Mouse (Mus musculus) heart, adult 8-10 months (tissue): ENCODE results near the gene Lpin2. TPM values are rescaled to one million over a fixed set of nuclear protein-coding genes. Genes with fewer than 3 reads are reported as not detected.

Source experiments
- DNase-seq: peaks from one replicate; pipeline ENCODE4 v3.0.0; 2022; ENCODE audit warnings: low spot score
- total RNA-seq, 4 experiments: library from RNA; stranded (reverse); gene quantifications; 2 replicates each; pipeline ENCODE4 v1.2.4; 2022

Gene Lpin2
- total RNA-seq, 4 experiments from 2014 or later, result 7.4 to 11.1 (median 10.0) TPM

DNA sequence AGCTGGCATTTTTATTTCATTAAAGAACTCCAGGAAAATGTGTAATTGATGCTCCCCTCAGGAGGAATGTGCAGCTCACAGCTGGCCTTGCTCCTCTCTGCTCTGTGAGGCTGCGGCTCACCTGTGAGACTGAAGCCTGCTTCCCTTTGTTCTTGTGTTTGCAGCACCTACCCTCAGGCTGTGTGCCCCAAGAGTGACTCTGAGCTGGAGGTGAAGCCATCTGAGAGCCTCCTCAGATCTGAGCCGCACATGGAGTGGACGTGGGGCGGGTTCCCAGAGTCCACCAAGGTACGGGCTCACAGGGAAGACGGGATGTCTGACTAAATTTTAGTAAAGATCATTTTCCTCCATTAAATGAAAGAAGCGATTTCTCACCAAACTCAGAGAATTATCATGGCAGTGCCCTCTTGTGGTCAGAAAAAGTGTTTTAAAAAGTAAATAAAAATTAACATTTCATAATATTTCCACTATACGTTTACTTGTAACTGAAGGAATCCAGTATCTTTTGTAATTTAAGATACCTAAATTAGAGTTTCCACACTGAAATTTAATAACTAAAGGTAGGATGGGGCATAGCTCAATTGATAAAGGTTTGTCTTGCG lies 47.8 kb downstream of the Lpin2 start:
- DNase-seq, result no peak

DNA sequence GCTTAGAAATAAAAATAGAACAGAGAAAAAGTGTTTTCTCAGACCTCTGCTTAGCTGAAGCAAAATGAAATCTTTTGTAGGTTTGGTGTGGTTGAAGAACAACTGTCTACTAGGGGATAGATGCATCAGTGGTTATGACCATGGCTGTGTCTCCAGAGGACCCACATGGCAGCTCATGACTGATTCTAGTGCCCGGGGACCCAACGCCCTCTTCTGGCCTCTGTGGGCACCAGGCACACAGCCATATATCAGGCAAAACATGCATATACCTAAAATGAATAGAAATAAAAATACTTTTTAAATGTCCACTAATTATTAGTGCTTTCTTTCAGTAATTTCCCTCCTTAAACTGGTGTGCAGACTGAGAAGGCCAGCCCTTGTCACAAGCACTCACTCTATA lies 49.6 kb downstream of the Lpin2 start:
- DNase-seq, result no peak

DNA sequence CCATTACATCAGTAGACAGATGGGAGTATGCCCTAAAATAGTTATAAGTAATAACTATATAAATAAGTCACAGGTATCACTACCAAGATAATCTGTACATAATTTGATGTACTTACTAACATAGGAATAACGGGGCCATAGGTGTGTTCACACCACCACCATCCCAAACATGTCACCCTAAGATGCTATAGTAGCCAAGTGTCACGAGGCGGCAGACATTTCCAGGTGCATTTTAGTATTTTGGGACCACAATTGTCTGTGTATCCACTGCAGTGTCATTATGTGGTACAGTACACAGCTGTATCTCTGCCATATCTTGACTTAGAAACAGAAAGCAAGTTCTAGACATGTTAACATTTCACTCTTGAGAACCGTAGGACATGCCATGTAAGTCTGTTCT lies 50.9 kb downstream of the Lpin2 start:
- DNase-seq, result no peak

DNA sequence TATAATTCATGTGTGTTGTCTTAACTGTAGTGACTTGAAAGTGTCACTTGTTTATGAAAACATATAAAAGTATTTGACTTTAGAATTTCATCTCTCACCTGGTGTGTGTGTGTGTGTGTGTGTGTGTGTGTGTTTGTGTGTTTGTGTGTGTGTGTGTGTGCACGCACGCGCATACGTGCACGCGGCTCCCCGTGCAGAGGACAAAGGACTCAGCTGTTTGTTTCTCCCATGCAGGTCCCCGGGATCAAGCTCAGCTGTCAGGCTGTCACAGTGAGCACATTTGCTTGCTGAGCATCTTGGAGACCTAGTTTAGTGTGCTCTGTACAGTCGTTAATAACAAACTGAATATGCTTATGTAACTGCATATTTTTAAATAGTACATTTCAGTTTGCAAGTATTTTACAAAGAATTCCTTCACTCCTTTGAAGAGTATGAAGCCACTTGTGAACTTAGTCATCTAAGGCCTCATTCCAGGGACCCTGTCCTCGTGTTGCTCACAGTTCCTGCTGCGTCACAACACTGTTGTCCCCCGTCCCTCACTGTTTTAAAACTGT lies 51.8 kb downstream of the Lpin2 start:
- no peak for DNase-seq

DNA sequence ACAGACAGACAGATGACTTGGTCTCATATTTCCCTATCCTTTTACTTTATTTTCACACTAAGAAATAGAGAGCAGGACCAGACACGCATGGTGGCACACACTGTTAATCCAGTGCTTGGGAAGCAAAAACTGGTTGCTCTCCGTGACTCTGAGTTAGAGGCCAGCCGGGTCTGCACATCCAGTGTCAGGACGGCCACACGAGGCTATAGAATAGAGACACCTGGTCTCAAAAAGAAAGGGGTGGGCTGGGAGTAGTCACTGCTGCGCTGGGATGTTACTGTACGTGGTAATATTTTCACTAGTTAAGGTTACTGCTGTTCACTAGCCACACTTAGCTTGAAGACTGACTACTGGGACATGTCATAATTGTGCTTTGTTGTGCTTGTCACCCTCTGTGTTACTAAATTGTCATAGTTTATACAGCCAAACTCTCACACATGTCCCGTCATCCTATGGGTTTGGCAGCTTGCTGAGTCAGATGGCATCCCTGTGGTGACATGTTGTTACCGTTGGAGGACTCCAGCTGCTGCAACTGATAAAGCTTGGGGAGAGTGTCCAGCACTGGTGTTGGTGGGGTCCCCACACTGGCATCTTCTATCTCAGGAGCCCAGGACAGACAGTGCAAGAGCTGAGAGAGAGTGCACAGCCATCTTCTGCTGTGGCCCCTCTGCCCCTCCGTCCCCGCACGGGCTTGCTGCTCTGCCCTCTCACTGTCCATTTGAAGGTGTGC lies 53.0 kb downstream of the Lpin2 start:
- DNase-seq, result no peak

DNA sequence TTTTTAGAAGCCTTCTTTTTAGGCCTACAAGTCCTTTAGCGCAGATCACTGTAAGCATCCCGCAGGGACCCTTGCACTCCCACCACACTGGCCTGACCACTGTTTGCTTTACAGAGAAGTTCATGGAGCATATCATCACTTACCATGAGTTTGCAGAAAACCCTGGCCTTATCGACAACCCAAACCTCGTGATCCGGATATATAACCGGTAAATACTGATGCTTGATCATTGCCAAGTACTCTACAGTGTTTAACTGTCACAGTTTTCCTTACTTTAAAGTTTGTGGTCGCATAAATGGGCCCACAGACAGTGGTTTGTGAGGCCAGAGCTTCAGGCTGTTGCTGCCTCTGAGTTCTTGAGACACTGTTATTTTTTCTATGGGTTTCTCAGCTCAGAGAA lies 56.1 kb downstream of the Lpin2 start:
- no peak for DNase-seq

DNA sequence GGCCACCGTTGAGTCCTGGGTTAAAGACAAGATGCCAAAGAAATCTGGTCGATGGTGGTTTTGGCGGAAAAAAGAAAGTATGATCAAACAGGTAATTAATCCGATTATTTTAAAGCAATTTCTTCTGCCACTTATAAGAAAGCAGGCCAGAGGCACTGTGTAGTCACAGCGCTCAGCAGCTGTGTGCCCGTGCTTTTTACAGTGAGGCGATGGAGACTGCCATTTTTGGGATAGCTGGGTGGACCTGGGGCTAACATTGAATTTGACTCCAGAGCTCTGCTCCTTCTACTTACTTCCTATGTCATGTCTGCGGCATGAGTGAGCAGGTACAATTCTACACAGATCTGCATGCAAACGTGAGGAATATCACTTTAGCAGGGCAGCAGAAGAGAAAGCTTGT lies 58.5 kb downstream of the Lpin2 start:
- DNase-seq, result no peak

DNA sequence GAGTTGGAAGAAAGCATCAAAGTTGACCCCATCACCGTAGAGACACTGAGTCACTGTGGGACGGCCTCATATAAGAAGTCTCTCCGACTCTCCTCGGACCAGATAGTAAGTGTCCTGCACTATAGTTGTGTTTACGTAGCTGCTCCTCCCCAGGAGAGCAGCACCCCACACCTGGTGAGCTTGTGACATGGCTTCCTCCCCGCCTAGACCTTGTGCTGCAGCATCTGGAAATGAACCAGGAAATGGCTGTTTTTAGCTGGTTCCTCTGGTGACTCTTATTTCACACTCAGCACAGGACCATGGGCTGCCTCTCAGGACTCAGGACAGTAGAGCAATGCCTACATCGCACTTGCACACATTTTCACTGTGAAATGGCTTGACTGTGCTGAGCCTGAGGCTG lies 60.3 kb downstream of the Lpin2 start:
- DNase-seq, result no peak

DNA sequence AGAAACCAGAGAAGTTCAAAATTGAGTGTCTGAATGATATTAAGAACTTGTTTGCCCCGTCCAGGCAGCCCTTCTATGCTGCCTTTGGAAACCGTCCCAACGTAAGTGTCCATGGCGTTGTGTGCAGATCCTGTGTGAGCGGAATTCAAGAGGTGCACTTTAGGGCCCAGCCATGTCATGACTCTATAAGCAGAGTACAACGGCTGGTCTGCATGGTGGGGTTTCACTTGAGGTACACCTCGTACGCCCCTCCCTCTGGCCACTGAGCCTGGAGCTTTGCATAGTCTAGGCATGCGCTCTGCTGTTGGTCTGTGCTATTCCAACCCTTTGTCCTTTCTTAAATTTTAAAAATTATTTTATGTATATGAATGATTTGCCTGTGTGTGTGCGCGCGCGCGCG lies 62.8 kb downstream of the Lpin2 start:
- DNase-seq, result no peak

DNA sequence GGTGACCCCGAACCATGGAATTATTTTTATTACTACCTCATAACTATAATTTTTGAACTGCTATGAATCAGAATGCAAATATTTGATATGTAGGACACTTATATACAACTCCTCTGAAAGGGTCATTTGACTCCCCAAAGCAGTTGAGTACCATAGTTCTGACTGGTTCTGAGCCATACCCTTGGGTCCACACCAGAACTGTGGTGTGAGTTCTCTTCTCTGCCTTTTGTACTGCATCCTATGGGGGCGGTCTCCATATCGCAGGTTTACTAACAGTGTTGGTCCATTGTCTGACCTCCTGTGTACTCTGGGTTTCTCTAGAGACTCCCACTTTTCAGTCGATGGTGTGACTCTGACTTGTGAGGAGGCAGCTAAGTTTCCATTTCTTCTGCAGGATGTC lies 63.7 kb downstream of the Lpin2 start:
- DNase-seq, result no peak

DNA sequence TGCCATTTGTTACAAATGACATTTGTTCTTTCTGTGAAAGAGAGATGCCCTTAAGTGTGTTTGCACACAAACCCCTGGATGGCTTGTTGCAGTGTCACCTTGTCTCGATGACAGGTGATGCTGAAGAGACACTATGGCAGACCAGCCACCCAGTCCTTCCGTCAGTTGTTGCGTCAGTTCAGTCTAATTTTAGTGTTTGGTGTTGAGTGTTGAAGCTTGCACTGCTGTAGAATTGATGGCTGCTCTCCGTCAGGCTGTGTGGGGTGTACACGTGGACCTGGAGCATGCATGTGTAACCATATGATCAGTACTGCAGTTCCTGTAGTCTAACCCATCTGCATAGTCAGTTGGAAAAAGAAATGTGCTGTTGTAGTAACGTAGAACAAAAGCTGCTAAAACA lies 66.6 kb downstream of the Lpin2 start:
- DNase-seq, result no peak

DNA sequence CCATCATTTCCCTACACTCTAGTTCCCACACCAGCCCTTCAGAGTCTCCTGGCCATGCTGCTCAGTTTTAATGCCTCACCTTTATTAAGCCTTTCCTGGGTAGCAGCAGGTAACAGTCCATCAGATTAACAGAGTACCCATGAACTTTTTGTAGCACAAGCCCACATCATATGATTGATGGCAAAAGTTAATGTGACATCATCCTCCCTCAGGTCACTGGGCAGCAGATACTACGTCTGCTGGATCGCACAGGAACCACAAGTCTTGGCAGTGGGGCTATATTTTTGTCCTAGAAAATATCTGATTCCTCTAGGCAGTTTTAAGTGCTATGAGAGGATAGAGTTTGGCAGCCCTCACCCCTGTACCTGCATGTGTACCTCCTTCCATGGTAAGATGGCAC lies 67.7 kb downstream of the Lpin2 start:
- no peak for DNase-seq

DNA sequence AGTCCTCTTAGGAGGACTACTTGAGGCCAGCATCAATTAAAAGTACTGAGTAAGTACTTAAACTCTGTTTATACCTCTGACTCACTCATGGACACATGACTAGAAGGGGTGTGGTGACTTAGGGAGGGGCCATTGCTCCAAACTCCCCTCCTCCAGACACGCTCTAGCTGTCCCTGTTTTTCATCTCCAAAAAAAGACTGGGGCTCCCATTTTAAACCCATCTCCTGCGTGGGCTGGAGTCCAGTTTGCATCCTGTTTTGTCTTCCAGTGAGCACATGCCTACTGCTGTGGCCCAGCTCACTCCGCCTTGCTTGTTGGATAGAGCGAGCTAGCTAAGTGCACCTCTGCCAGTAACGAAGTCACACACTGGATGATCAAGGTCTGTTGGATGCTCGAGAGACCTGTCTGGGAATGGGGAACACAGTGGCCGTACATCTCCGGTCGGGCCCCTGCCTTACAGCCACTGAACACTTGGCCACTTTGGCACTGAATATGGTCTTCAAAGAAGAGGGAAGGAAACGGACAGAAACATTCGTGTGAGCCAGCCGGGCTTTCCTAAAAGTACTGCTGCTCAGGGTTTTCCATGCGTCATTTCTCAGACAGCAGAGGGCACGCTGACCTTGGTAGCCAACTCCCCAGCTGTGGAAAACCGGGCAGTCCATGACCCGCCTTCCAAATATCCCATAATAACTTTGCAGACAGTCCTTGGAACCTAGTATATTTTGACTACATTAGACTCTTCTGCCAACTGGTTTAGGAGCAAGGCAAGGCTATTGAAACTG lies 68.7 kb downstream of the Lpin2 start:
- DNase-seq, result peak; percentile 62

DNA sequence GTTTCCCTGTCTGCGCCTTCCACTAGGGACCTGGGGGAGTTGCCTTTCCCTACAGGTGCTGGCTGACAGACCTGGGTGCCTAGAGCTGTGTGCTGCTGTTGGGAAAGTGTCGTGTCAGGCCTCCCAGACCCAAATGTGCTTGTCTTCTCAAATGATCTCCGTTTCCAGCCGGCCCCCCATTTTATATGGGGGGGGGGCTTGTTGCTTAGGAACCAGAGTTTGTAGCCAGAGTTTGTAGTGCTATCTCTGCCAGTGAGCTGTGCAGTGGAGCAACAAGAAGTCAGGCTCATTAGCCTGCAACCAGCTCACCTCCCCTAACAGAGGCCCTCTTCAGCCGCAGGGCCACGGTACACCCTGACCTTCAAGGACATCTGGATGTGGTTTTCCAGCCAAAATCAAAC lies 69.2 kb downstream of the Lpin2 start:
- DNase-seq, result no peak

DNA sequence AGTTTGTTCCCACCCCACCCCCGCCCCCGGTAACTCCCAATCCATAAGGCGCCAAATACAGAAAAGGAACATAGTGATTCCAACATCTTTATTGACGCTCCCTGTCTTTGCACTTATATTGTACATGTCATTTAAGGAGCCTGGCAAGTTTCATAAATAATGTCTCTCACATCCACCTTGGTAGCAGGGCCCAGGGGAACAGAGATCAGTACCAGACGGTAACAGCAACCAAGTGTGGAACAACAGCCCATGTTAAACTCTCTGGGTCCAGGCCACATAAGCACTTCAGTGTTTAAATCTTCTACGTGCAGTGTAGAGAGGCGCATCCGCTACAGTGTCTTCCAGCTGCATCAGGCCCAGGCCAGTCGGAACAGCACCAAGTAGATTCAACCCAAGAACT lies 69.7 kb downstream of the Lpin2 start:
- no peak for DNase-seq

DNA sequence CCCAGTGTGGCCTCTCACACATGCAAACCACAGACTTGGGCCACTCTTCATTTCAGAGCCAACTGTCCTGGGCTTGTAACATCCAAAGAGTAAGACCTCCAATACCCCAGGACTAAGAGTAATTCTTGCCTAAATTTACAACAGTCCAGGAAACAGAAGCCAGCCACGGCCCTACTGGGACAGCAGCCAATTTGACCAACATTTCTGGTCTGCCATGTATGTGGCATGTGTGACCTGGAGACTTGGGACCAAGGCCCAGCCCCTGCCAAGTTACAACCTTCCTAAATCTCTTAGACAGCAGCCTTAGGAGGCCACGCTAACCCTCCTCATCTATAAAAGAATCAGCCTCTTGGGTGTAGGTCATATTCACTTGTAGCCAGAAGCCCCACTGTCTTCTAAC lies 71.0 kb downstream of the Lpin2 start:
- no peak for DNase-seq

DNA sequence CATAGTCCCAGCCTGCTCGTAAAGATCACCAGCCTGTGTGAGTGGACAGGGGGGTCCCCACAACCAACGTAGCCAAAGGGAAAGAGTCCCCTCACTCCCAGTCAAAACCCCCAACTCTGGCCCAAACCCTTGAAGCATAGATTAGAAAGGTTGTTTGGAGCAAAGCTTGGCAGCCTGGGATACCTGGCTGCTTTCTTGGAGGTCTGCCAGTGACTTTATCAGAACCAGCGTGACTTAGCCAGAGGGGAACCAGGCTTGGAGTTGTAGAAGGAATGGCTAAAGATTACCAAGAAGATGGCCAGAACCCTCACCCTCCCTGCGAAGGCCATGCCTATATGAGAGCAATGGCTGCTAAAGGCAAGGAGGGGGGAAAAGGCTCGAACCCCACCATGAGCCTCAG lies 71.7 kb downstream of the Lpin2 start:
- DNase-seq, result no peak

DNA sequence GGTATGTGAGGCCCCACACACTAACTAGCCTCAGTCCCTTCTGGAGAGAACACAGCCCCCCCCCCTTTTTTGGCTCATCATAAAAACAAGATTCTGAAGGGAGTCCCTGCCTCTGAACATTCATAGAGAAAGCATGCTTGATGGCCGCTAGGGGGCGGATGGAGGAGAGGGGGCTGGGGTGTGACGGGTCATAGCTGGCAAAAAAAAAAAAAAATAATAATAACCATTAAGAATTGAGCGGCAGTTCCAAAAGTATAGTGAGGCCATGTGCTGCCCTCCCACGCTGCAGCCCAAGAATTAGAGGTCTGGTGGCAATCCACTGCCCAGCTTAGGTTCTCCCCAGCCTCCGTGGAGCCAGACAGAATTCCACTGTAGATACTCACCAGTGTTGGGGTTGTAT lies 72.4 kb downstream of the Lpin2 start:
- no peak for DNase-seq

DNA sequence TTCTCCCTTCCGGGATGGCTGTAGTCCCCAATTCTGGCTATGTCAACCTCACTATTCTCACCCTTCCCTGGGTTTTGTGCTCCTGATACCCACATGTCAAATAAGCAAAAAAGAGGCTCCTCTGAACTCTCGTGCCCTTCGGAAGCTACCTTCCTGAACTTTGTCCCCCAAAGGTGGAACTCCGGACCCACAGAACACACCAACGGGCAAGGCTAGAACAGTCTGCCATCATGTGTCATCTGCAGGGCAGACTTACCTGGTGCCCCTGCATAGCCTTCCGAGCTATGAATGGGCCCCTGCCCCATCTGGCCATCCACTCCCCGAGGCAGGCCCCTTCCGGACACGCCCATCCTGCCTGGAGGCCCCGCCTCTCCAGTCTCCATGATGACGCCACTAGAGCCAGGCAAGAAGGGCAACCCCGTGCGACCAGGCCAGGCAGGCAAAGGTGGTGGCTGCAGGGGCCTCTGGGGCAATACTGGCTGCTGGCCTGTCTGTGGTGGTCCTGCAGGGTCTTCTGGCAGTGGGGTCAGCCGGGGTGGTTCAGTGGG lies 73.8 kb downstream of the Lpin2 start:
- DNase-seq, result no peak

DNA sequence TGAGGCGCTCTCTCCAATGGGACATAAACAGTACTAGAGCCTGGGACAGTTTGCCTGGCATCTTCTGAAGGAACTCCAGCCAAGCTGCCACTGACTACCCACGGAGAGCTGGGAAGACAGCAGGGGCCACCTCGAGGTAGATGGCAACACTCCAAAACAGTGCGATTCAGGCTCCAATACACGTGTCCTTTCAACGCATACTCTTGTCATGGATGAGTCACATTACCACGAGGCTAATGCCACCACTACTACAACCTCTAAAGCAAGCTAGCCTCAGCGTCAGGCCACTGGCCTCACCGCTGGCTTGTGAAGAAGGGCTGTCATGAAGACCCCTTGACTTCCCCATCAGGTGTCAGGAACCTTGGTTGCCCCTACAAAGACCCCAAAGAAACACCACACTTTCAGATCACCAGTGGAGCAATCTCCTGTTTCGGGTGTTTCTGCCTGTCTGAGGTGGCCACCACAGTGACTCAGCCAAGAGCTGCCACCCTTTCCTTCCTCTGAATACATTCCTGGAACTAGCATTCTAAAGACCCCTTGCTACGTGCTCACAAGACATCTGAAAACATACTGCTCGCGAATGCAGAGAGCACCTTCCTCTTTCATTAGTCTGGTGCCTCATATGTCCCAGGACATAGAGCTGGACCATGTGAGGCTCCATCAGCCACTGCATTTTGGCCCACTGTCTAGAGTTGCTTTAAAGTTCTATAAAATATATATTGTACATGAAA lies 74.6 kb downstream of the Lpin2 start:
- DNase-seq, result no peak

DNA sequence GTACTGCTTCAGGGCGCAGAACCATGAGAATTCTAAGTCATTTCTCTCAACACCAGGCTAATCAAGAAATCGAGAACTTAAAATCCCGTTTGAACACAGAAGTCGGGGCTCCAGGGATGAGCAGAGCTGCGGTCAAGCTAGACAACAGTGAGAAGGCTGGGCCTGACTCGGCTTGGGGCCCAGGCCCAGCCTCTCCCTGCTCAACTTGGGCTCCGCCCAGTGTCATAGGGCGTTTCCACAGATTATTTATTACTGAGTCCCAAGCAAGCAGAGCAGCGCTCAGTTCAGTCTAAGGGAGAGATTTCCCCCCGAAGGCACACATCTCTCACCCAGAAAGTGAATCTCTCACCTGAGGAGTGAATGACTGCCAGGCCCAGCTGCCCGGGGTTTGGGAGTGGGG lies 77.4 kb downstream of the Lpin2 start:
- DNase-seq, result no peak

DNA sequence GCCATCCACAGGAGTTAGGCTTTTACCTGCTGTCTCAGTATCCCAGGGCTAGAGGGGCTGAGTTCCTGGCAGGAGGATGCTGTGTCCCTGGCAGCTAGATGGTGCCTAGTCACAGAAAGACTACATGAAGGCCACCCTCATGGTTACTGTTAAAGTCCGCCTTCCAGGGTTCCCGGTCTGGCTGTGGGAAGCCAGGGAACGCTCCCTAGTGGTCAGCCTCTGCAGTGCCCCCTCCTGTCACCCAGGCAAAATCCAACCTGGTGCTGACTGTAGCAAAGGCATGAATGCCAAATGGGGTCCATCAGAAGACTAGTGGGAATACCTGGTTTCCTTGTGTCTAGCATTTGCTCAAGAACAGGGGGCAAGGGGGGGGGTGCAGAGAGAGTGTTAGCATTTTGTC lies 78.3 kb downstream of the Lpin2 start:
- no peak for DNase-seq
